Mouse (Mus musculus) brain, embryonic 14.5 days (tissue): ENCODE data around the gene Pagr1a. TPM values are rescaled to one million over a fixed set of nuclear protein-coding genes. Genes with fewer than 3 reads are reported as not detected.

Source experiments
- DNase-seq: peaks from one replicate; pipeline ENCODE4 v3.0.0-alpha.2; 2011; ENCODE audit warnings: low read depth
- CTCF ChIP-seq: fragments of 200-500 bp; IDR thresholded peaks from 2 replicates; pipeline ENCODE4 v1.5.1; 2012; ENCODE audit warnings: inconsistent platforms, mild to moderate bottlenecking, moderate library complexity, borderline replicate concordance; ENCODE audit not compliant: insufficient read depth, insufficient read length; ENCODE audit errors: extremely low read depth
- POLR2A ChIP-seq: fragments of 200-500 bp; IDR thresholded peaks from 2 replicates; pipeline ENCODE4 v1.6.1; 2012; ENCODE audit warnings: mild to moderate bottlenecking, inconsistent platforms, borderline replicate concordance; ENCODE audit not compliant: poor library complexity, insufficient read depth, insufficient read length, severe bottlenecking; ENCODE audit errors: extremely low read depth
- polyA plus RNA-seq: library from polyadenylated mRNA; depleted of rRNA; stranded (reverse); fragments of >200 nt; gene quantifications from 2 replicates; pipeline ENCODE4 v1.2.3, GENCODE M21; 2012

Pagr1a gene
- polyA plus RNA-seq, 1 experiment = 13.0 TPM

DNA sequence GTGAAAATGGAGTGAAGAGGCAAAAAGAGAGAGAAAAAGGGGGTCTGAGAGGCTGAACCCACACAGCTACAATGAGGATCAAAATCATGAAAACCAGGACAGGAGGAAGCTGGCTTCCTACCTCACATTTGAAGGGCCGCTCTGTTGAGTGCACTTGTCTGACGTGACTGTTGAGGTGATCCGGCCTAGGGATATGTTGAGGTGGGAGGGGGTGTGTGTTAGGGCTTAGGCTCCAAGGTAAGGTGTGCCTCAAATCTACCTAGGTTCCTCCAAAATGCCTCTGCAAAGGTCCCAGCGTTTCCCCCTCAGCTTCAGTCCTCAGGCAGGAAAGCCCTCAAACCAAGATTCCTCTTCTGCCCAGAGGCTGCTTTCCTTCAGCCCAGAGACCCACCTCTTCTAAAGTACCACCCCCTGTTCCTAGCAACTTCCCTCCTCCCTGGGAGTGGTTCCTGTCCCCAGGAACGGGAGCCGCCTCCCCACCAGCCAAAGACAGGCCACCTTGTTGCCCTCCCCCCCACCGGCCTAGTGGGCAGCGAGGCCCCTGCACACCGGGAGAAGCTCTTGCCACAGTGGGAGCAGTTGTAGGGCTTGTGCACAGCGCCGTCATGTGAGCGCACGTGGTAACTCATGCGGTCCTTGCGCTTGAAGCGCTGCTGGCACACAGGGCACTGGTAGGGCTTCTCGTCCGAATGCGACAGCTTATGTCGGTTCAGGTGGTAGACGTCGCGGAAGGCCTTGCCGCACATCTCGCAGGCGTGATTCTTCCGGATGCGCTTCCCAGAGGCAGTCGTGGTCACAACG is 7.8 kb upstream of the Pagr1a start:
- TF ChIP-seq POLR2A (peak; percentile 23; the same call in 1 of the 2 replicates), CTCF (peak; percentile 57; the same call in 1 of the 2 replicates)
- peak; percentile 95 for DNase-seq

DNA sequence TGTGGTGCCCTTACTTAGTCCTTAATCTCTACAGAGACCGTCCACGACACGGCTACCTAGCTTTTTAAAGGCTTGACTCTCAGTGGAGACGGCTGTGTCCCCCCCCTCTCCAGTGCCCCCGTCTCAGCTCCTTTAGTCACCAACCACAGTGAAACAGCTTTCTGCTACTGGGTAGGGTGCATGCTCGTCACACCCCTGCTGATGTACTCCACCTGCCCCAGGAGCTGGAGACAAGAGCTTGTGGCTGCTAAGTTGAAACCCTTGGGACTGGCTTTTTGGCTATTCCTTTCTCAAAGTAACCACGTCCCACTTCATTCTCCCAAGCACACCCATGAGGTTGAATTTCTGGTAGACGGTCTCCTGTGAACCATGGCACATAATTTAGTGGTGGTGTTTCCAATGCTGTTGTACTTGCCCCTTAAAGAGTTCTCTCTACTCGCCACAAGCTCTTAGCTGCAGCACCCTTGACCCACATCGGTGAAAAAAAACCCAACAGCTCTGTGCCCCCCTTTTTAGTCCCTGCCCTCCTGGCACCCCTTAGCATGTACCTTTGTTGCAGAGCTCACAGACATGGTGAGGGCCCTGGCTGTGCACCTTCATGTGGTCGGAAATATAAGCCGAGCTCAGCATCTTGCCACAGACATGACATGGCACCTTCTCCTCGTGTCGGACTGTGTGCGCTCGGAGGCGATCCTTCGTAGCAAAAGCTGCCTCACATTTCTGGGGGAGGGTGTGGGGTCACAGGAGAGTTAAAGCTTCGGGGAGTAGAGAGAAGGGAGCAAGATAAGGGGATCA is 6.9 kb upstream of the Pagr1a start:
- TF ChIP-seq POLR2A = no peak
- no peak for TF ChIP-seq CTCF
- peak; percentile 24 for DNase-seq

GRCm38 (mm10) chr7:127023272-127023691 is 6.1 kb upstream of the Pagr1a start:
- TF ChIP-seq CTCF = no peak
- no peak for TF ChIP-seq POLR2A
- DNase-seq = no peak

DNA sequence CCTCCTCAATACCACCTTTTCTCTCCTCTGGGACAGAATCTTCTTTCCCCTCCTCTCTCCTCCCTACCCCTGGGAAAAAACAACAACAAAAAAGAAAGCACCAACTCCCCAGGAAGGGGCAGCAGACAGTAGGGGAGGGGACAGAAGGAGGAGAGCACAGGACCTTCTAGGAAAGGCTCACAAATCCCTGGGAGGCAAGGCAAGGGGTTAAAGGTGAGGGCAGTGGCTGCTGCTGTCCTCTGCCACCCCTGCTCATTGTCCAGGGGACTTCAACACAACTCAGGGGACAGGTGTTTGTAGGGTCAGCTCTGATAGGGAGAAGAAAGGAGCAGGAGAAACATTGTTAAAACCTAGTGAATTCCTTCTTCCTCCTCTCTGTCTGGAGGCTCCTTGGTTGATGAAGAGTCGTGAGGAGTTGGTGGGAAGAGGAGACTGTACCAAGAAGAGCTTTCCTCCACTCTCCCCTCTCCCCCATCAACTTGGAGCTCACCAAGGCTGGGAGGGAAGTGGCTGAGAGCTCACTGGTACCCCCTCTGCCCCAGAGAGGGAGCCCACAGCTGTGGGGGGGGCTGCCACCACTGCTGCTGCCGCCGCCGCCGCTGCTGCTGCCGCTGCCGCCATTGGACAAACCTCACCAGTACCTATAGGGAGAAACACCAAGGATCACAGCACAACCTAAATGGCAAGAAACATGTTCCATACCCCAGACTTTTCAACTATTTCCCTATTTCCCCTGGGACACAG is 5.5 kb upstream of the Pagr1a start:
- no peak for DNase-seq
- TF ChIP-seq CTCF (no peak), POLR2A (no peak)

- TF ChIP-seq CTCF (no peak), POLR2A (no peak)
- DNase-seq = no peak
These were observed 4.7 kb upstream of the Pagr1a start for GRCm38 (mm10) chr7:127021563-127022527.

GRCm38 (mm10) chr7:127020901-127021562 is 3.9 kb upstream of the Pagr1a start, which contains the start of the genes Gm42742 and Prrt2:
Gene Gm42742, minus strand, starts transcription at chr7:127021097.
Gene Prrt2, minus strand, starts transcription at chr7:127021211.
- peak; percentile 88 for DNase-seq
- peak; percentile 28; the same call in 1 of the 2 replicates for TF ChIP-seq POLR2A
- no peak for TF ChIP-seq CTCF

- no peak for DNase-seq
- TF ChIP-seq CTCF (no peak), POLR2A (no peak)
These were observed 3.3 kb upstream of the Pagr1a start for GRCm38 (mm10) chr7:127020491-127020890.

DNA sequence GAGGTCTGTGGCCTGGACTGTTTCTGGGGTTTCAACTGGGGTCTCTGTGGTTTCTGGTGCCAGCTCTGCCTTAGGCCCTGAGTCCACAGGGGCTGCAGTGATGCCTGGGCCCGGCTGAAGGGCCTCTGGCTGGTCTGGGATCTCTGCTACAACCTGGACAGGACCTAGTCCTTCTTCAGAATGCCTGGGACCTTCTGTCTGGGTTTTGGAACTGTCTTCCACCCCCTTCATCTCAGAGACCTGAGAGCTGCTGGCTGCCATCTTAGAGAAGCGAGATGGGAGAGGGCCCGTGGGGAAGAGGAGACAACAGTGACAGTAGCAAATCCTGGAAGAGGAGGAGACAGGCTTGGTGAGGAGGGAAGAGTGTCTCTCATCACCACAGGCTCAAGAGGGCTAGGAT is 2.9 kb upstream of the Pagr1a start:
- TF ChIP-seq POLR2A (no peak), CTCF (no peak)
- DNase-seq = no peak

- TF ChIP-seq CTCF (no peak), POLR2A (no peak)
- no peak for DNase-seq
These were observed 2.3 kb upstream of the Pagr1a start for GRCm38 (mm10) chr7:127019306-127019960.

GRCm38 (mm10) chr7:127018416-127019305 is 1.5 kb upstream of the Pagr1a start:
- DNase-seq = no peak
- TF ChIP-seq CTCF = no peak
- TF ChIP-seq POLR2A = no peak
